Mouse (Mus musculus) Patski (cell line): Measurements from ENCODE around the gene Adrb1. TPM values are rescaled to one million over a fixed set of nuclear protein-coding genes. Genes with fewer than 3 reads are reported as not detected.

Experiments used
- ATAC-seq: fragments of 100-300 bp; one replicate; pipeline ENCODE4 v1.8.0; 2021
- CTCF ChIA-PET: fragments of 350-600 bp; sonication (Branson Sonifier 250); formaldehyde crosslinking; loops from one replicate; lab custom pipeline; 2022; ENCODE audit warnings: inconsistent platforms; lab: Charles Lee
- POLR2A ChIA-PET: fragments of 350-600 bp; sonication (Branson Sonifier 250); formaldehyde crosslinking; loops from one replicate; lab custom pipeline; 2022; ENCODE audit warnings: antibody characterized with exemption, inconsistent platforms; lab: Charles Lee
- DNase-seq: peaks from one replicate; pipeline ENCODE4 v3.0.0-alpha.2; 2011; ENCODE audit warnings: low read depth, low spot score
- H3K27me3 ChIP-seq: fragments of 371-371 bp; one replicate; pipeline ENCODE4 v1.5.1; 2021
- CTCF ChIP-seq: fragments of 100-300 bp; IDR thresholded peaks from one replicate; pipeline ENCODE4 v1.5.1; 2021
- in situ Hi-C: fragments of 300-500 bp; cut with MboI; formaldehyde crosslinking; loops from 3 replicates; pipeline ENCODE4 v1.11.1; 2018; ENCODE audit warnings: low pct_unique_long_range_greater_than_20kb, mixed read lengths
- polyA plus RNA-seq: library from polyadenylated mRNA; unstranded; gene quantifications from one replicate; pipeline ENCODE4 v1.2.3, GENCODE M21; 2021

Adrb1 gene
- polyA plus RNA-seq, 1 experiment from 2014 or later = not detected

DNA sequence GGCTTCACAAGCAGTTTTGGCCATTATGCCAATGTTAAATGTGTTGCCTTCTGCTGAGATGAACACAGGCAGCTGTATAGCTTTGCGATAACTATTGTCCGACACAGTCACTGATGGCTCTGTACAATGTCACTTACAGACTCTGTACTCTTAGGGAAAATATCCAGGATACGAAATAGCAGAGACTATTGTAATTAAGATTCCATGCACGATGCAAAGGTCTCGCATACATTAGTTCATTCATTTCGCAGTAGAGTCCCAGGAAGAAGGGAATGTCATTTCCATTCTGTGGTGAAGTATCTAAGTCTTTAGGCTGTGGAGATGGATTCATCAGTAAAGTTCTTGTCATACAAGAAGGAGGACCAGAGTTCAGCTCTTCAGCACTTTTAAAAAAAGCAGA, 20.0 kb upstream of the Adrb1 start:
- no peak for ATAC-seq
- peaks cover 8% of the 10 kb centered on the region for H3K27me3 ChIP-seq
- TF ChIP-seq CTCF = no peak
- ChIA-PET CTCF (no interaction called here), POLR2A (interaction anchor here (0.7 kb wide), 1 partner anchor 377 kb away, joined by 4 read pairs; no protein-coding TSS in a partner anchor)
- DNase-seq = no peak
- in situ Hi-C loops = no loop called here

DNA sequence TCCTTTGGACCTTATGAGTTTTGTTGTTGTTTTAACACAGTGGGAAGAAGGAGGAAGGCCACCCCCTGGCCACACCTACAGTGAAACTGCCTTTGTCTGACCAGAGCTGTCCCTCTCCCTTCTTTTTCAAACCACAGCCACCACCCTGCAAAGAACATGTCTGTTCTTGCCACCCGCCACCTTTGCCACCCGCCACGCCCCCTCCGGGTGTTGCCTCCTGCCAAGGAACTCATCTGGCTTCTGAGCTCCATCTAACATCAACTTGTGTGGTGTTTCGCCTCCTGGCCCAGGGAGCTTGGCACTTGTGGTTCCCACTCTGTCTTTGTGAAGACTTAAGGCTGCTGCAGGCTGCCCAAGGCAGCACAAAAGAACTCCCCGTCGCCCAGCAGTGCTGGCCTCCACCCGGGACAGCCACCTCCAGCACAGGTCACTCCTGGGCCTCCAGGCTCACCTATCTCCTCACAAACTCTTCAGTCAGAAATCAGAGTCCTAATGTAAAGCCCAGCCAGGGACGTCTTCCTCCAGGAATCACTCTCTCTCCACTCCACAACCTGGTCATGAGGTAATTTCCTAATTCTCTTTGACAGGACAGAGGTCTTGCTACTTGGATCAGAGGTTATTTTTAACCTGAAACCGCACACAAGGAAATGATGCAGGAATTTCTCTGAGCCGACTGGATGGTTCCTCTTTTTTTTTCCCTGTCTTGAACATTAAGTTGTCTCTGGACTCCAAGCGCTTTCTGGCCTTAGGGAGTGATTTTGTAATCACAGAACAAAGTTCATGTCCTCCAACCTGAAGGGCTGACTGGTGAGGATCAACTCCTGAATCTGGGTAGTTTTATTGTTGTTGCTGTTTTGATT, 18.5 kb upstream of the Adrb1 start:
- ChIA-PET POLR2A (no interaction called here), CTCF (no interaction called here)
- peaks cover 4% of the 10 kb centered on the region for H3K27me3 ChIP-seq
- no peak for ATAC-seq
- TF ChIP-seq CTCF = no peak
- DNase-seq = no peak
- in situ Hi-C loops = no loop called here

DNA sequence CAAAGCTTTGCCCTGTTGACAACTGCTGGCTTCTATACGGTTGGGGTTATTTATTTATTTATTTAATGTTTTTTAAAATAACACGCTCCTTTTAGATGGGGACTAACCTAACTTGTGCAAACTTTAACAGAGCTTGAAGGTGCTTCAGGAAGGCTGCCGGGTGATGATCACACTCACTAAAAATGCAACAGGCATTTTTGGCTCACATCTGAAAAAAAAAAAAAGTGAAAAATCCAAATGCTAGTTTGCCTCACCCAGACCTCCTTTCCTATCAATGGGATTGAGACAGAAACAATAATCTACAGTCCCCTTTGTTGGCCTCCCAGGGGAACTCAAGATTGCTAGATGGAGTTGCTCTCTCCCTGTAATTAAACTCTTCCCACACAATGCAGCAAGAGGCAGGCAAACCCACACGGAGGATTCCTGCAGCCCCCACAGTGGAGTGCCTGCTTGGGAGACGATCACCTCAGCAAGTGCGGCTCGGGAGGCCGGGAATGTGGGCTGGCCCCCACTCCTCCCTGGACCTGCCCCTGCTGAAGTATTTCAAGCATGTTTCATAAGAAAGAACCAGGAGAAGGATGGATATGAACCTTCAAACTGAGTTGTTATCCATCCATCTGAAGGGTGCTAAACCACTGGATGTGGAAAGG, 16.8 kb upstream of the Adrb1 start:
- ChIA-PET POLR2A (no interaction called here), CTCF (no interaction called here)
- ATAC-seq = no peak
- DNase-seq = no peak
- TF ChIP-seq CTCF = no peak
- peaks cover 4% of the 10 kb centered on the region for H3K27me3 ChIP-seq
- in situ Hi-C loops = no loop called here

- DNase-seq (no peak), ATAC-seq (no peak)
- CTCF ChIA-PET = no interaction called here
- TF ChIP-seq CTCF = no peak
- in situ Hi-C loops = no loop called here
- POLR2A ChIA-PET = no interaction called here
- peaks cover 3% of the 10 kb centered on the region for H3K27me3 ChIP-seq
Observed at GRCm38 (mm10) chr19:56708794-56709193, 13.2 kb upstream of the Adrb1 start.

GRCm38 (mm10) chr19:56710131-56710905, 11.7 kb upstream of the Adrb1 start:
- DNase-seq = no peak
- CTCF ChIA-PET = interaction anchor here (0.7 kb wide), 1 partner anchor 9 kb away, joined by 3 read pairs; no protein-coding TSS in a partner anchor
- POLR2A ChIA-PET = interaction anchor here (0.6 kb wide), 2 partner anchors 38 to 71 kb away, joined by 3 read pairs; no protein-coding TSS in a partner anchor
- TF ChIP-seq CTCF = no peak
- in situ Hi-C loops = no loop called here
- peaks cover 8% of the 10 kb centered on the region for H3K27me3 ChIP-seq
- no peak for ATAC-seq

DNA sequence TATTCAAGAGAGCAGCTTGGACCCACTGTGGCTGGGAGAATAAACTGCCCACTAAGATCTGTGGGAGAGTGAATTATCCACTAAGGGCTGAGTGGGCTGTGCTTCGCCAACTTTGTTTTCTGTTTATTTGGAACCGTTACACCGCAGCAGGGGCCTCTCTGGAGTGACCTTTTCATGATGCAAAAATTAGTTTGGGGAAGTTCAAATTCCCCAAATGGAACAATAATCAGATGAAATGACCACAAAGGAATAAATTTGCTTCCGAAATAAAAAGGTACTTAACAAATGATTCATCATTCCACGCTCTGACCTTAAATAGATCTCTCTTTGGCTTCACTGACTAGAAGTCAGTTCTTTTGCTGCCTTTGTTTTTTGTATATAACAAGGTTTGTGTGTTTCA, 8.4 kb upstream of the Adrb1 start:
- no peak for TF ChIP-seq CTCF
- in situ Hi-C loops = no loop called here
- ATAC-seq (no peak), DNase-seq (no peak)
- peaks cover 26% of the 10 kb centered on the region for H3K27me3 ChIP-seq
- ChIA-PET CTCF (no interaction called here), POLR2A (no interaction called here)

DNA sequence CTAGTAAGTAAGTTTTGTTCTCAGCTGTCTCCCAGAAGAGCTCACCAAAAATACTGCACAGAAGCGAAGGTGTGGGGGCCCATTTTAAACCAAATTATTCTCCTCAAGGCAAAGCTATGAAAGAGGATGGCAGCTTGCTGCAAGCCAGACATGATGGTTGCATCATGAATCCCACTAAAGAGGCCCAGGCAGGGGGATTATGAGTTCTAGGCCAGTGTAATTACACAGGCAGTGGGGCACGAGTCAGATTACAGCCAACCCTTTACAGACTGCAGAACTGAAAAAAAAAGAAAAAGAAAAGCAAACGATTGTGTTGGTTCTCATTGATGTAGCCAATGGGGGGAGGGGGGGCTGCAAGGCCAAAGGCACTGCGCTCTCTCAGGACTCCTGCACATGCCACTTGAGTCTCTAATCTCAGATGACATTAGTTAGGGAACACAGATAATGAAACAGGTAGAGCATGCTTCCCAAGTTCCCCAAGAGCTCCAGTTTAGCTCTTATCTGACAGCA, 7.3 kb upstream of the Adrb1 start:
- ATAC-seq = no peak

DNA sequence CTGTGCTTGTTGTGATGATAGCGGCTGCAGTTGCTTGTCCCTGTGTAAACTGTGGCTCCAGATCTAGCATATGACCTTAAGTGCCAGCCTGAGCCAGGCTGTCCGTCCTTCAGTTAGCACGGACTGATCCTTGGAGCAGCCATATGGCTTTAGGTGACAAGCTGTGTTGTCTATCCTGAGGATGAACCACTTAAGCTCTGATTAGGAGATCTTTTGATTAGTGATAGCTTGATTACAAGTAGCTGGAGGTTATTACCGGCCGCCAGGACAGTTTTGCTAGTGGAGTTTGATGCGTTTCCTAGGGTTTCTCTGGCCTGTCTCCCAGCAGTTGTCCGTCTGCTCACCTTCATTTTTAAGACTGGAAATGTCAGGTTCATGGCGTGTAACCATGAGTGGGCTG, 4.0 kb upstream of the Adrb1 start:
- peaks cover 64% of the 10 kb centered on the region for H3K27me3 ChIP-seq
- ChIA-PET POLR2A (no interaction called here), CTCF (no interaction called here)
- ATAC-seq (no peak), DNase-seq (no peak)
- in situ Hi-C loops = no loop called here
- TF ChIP-seq CTCF = no peak

More for the DNA sequence above, 7.3 kb upstream of the Adrb1 start:
- in situ Hi-C loops = no loop called here
- no peak for DNase-seq
- no peak for TF ChIP-seq CTCF
- H3K27me3 ChIP-seq = peaks cover 36% of the 10 kb centered on the region
- POLR2A ChIA-PET = interaction anchor here (0.6 to 0.7 kb wide), 3 partner anchors 31 to 306 kb away, joined by 6 to 9 read pairs (median 8); no protein-coding TSS in a partner anchor
- CTCF ChIA-PET = no interaction called here

GRCm38 (mm10) chr19:56720882-56721281, 1.1 kb upstream of the Adrb1 start:
- TF ChIP-seq CTCF = no peak
- in situ Hi-C loops = no loop called here
- CTCF ChIA-PET = no interaction called here
- POLR2A ChIA-PET = no interaction called here
- ATAC-seq (no peak), DNase-seq (no peak)
- peaks cover 77% of the 10 kb centered on the region for H3K27me3 ChIP-seq

DNA sequence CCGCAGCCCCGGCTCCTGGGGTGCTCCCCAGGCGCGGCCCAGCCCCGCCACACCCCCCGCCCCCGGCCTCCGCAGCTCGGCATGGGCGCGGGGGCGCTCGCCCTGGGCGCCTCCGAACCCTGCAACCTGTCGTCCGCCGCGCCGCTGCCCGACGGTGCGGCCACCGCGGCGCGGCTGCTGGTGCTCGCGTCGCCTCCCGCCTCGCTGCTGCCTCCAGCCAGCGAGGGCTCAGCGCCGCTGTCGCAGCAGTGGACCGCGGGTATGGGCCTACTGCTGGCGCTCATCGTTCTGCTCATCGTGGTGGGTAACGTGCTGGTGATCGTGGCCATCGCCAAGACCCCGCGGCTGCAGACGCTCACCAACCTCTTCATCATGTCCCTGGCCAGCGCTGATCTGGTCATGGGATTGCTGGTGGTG, 300 bp downstream of the Adrb1 start:
- in situ Hi-C loops = no loop called here

More for the DNA sequence above, 300 bp downstream of the Adrb1 start:
- CTCF ChIA-PET = no interaction called here
- POLR2A ChIA-PET = no interaction called here
- ATAC-seq (no peak), DNase-seq (no peak)
- no peak for TF ChIP-seq CTCF
- peaks cover 84% of the 10 kb centered on the region for H3K27me3 ChIP-seq
